Mouse (Mus musculus) hindbrain, embryonic 16.5 days (tissue): ENCODE data around the gene Opalin. TPM values are rescaled to one million over a fixed set of nuclear protein-coding genes. Genes with fewer than 3 reads are reported as not detected.

Source experiments
- ATAC-seq: fragments of 200-750 bp; cut with Nextera tagmentation; 2 replicates; pipeline ENCODE4 v1.8.0; 2017; ENCODE audit warnings: moderate TSS enrichment, moderate library complexity
- H3K27ac ChIP-seq: fragments of 300-500 bp; sonication (generic); 2 replicates; pipeline ENCODE4 v1.5.1; 2014; ENCODE audit warnings: low read depth, mild to moderate bottlenecking, control low read depth, low read length, moderate library complexity
- H3K27me3 ChIP-seq: fragments of 300-500 bp; sonication (generic); replicated peaks from 2 replicates; pipeline ENCODE4 v1.6.1; 2014; ENCODE audit warnings: low read length; ENCODE audit not compliant: control insufficient read depth, insufficient read depth
- H3K36me3 ChIP-seq: fragments of 300-500 bp; sonication (generic); 2 replicates; pipeline ENCODE4 v1.6.1; 2014; ENCODE audit warnings: mild to moderate bottlenecking, low read length, moderate library complexity, mixed read lengths; ENCODE audit not compliant: control insufficient read depth, insufficient read depth
- H3K4me1 ChIP-seq: fragments of 300-500 bp; sonication (generic); 2 replicates; pipeline ENCODE4 v1.6.1; 2014; ENCODE audit warnings: low read depth, low read length; ENCODE audit not compliant: control insufficient read depth, insufficient read depth
- H3K4me2 ChIP-seq: fragments of 300-500 bp; sonication (generic); 2 replicates; pipeline ENCODE4 v1.6.1; 2014; ENCODE audit warnings: mild to moderate bottlenecking, low read length, control low read depth, moderate library complexity
- H3K4me3 ChIP-seq: fragments of 300-500 bp; sonication (generic); 2 replicates; pipeline ENCODE4 v1.5.1; 2014; ENCODE audit warnings: mild to moderate bottlenecking, low read length, control low read depth, moderate library complexity
- H3K9ac ChIP-seq: fragments of 300-500 bp; sonication (generic); 2 replicates; pipeline ENCODE4 v1.6.1; 2014; ENCODE audit warnings: low read depth, mild to moderate bottlenecking, control low read depth, low read length, moderate library complexity
- H3K9me3 ChIP-seq: fragments of 300-500 bp; sonication (generic); 2 replicates; pipeline ENCODE4 v1.6.1; 2014; ENCODE audit warnings: mild to moderate bottlenecking, low read length, moderate library complexity; ENCODE audit not compliant: control insufficient read depth
- WGBS: fragments of 180-500 bp; shearing (Covaris S2); extraction: QIAGEN DNeasy Blood & Tissue Kit; methylation state at CpG from one replicate; pipeline ENCODE4 v1.1.7; 2014; 5-methylcytosine and 5-hydroxymethylcytosine counted together
- polyA plus RNA-seq: library from polyadenylated mRNA; unstranded; fragments of >200 nt; fragmentation: Nextera tagmentation; extraction: Ambion mirVana; gene quantifications from 2 replicates; pipeline ENCODE4 v1.2.1, GENCODE M21; 2015

Opalin gene
- polyA plus RNA-seq, 1 experiment from 2014 or later = not detected

- H3K36me3 ChIP-seq = no peaks in the 10 kb centered on the region
- WGBS = 39% methylated on average over 10 of the region's 10 CpGs
- no peak for ATAC-seq
These were observed 23.4 kb downstream of the Opalin start for GRCm38 (mm10) chr19:41053530-41053929.

GRCm38 (mm10) chr19:41052247-41052646 lies 24.7 kb downstream of the Opalin start:
- ATAC-seq = no peak
- H3K9me3 ChIP-seq = no peaks in the 10 kb centered on the region
- H3K9ac ChIP-seq = no peak overlapping the region
- H3K4me2 ChIP-seq = no peak overlapping the region
- H3K27ac ChIP-seq = no peak overlapping the region
- H3K4me1 ChIP-seq = no peaks in the 10 kb centered on the region
- no peak overlapping the region for H3K4me3 ChIP-seq
- 54% methylated on average over 5 of the region's 5 CpGs for WGBS
- no peaks in the 10 kb centered on the region for H3K36me3 ChIP-seq
- no peaks in the 10 kb centered on the region for H3K27me3 ChIP-seq

More at GRCm38 (mm10) chr19:41053530-41053929, 23.4 kb downstream of the Opalin start:
- Histone ChIP-seq H3K4me3 (no peak overlapping the region), H3K4me2 (no peak overlapping the region), H3K27ac (no peak overlapping the region), H3K27me3 (no peaks in the 10 kb centered on the region), H3K9ac (no peak overlapping the region), H3K4me1 (no peaks in the 10 kb centered on the region), H3K9me3 (no peaks in the 10 kb centered on the region)

- H3K27ac ChIP-seq = no peak overlapping the region
- H3K9me3 ChIP-seq = no peaks in the 10 kb centered on the region
- no peak overlapping the region for H3K4me2 ChIP-seq
- no peak for ATAC-seq
- H3K4me3 ChIP-seq = no peak overlapping the region
- no peaks in the 10 kb centered on the region for H3K36me3 ChIP-seq
- no peaks in the 10 kb centered on the region for H3K4me1 ChIP-seq
- H3K27me3 ChIP-seq = no peaks in the 10 kb centered on the region
- no peak overlapping the region for H3K9ac ChIP-seq
- 95% methylated on average over 1 of the region's 1 CpGs for WGBS
These were observed 25.2 kb downstream of the Opalin start for GRCm38 (mm10) chr19:41051714-41052113.

GRCm38 (mm10) chr19:41048187-41048559 lies 28.7 kb downstream of the Opalin start:
- Histone ChIP-seq H3K4me1 (no peaks in the 10 kb centered on the region), H3K27ac (no peak overlapping the region), H3K27me3 (no peaks in the 10 kb centered on the region), H3K4me2 (no peak overlapping the region), H3K9me3 (no peaks in the 10 kb centered on the region), H3K4me3 (no peak overlapping the region), H3K36me3 (no peaks in the 10 kb centered on the region), H3K9ac (no peak overlapping the region)
- WGBS = 87% methylated on average over 3 of the region's 3 CpGs
- ATAC-seq = no peak

- no peak overlapping the region for H3K27ac ChIP-seq
- no peak overlapping the region for H3K4me3 ChIP-seq
- no peaks in the 10 kb centered on the region for H3K9me3 ChIP-seq
- 79% methylated on average over 9 of the region's 9 CpGs for WGBS
- H3K36me3 ChIP-seq = no peaks in the 10 kb centered on the region
- H3K9ac ChIP-seq = no peak overlapping the region
- H3K27me3 ChIP-seq = no peaks in the 10 kb centered on the region
- no peak overlapping the region for H3K4me2 ChIP-seq
- no peaks in the 10 kb centered on the region for H3K4me1 ChIP-seq
- no peak for ATAC-seq
These were observed 29.3 kb downstream of the Opalin start for GRCm38 (mm10) chr19:41047437-41048186.

GRCm38 (mm10) chr19:41045091-41045770 lies 31.7 kb downstream of the Opalin start:
- ATAC-seq = no peak
- no peak overlapping the region for H3K27ac ChIP-seq
- no peaks in the 10 kb centered on the region for H3K27me3 ChIP-seq
- H3K4me2 ChIP-seq = no peak overlapping the region
- H3K9me3 ChIP-seq = no peaks in the 10 kb centered on the region
- no peak overlapping the region for H3K9ac ChIP-seq
- 62% methylated on average over 10 of the region's 10 CpGs for WGBS
- no peaks in the 10 kb centered on the region for H3K4me1 ChIP-seq
- H3K4me3 ChIP-seq = no peak overlapping the region
- H3K36me3 ChIP-seq = no peaks in the 10 kb centered on the region

GRCm38 (mm10) chr19:41039110-41039509 lies 37.8 kb downstream of the Opalin start:
- Histone ChIP-seq H3K27me3 (no peaks in the 10 kb centered on the region), H3K27ac (no peak overlapping the region), H3K4me1 (no peaks in the 10 kb centered on the region), H3K36me3 (no peaks in the 10 kb centered on the region), H3K9ac (no peak overlapping the region), H3K9me3 (no peaks in the 10 kb centered on the region), H3K4me2 (no peak overlapping the region), H3K4me3 (no peak overlapping the region)
- 86% methylated on average over 7 of the region's 7 CpGs for WGBS
- ATAC-seq = no peak

GRCm38 (mm10) chr19:41035809-41036551 lies 40.9 kb downstream of the Opalin start:
- H3K27ac ChIP-seq = no peak overlapping the region
- H3K4me2 ChIP-seq = no peak overlapping the region
- no peak overlapping the region for H3K9ac ChIP-seq
- no peak for ATAC-seq
- WGBS = 80% methylated on average over 4 of the region's 4 CpGs
- H3K9me3 ChIP-seq = no peaks in the 10 kb centered on the region
- no peaks in the 10 kb centered on the region; the same call in 1 of the 2 replicates for H3K27me3 ChIP-seq
- H3K36me3 ChIP-seq = no peaks in the 10 kb centered on the region
- no peaks in the 10 kb centered on the region for H3K4me1 ChIP-seq
- H3K4me3 ChIP-seq = no peak overlapping the region

- no peaks in the 10 kb centered on the region for H3K36me3 ChIP-seq
- no peak for ATAC-seq
- no peaks in the 10 kb centered on the region; the same call in 1 of the 2 replicates for H3K27me3 ChIP-seq
- H3K4me1 ChIP-seq = no peaks in the 10 kb centered on the region
- no peak overlapping the region for H3K4me2 ChIP-seq
- H3K4me3 ChIP-seq = no peak overlapping the region
- no peak overlapping the region for H3K9ac ChIP-seq
- H3K27ac ChIP-seq = no peak overlapping the region
- 88% methylated on average over 6 of the region's 6 CpGs for WGBS
- H3K9me3 ChIP-seq = no peaks in the 10 kb centered on the region
These were observed 45.0 kb downstream of the Opalin start for GRCm38 (mm10) chr19:41031869-41032268.
